Mouse (Mus musculus): ENCODE measurements around the gene Fam205c. TPM values are rescaled to one million over a fixed set of nuclear protein-coding genes. Genes with fewer than 3 reads are reported as not detected.

Gene Fam205c
- total and polyA plus RNA-seq, 3 experiments = 0.05 TPM; not detected in 1

GRCm38 (mm10) chr4:42903942-42904341 lies 29.9 kb upstream of the Fam205c start:
- ATAC-seq (ENCODE audit: extremely low read depth, insufficient number of reproducible peaks, low FRiP score, poor library complexity, severe bottlenecking) = no peak
- Histone ChIP-seq H3K27me3 (ENCODE audit: insufficient read depth, low read length) (no peaks in the 10 kb centered on the region; the same call in none of the 2 replicates), H3K9me3 (replicated peaks) (no peaks in the 10 kb centered on the region)

GRCm38 (mm10) chr4:42902730-42903129 lies 28.7 kb upstream of the Fam205c start:
- H3K36me3 ChIP-seq (replicated peaks) = no peaks in the 10 kb centered on the region
- TF ChIP-seq GATA2 (IDR thresholded peaks at IDR 0.05; ENCODE audit: borderline replicate concordance, low read depth, low read length) (no peak), POLR2AphosphoS5 (IDR thresholded peaks at IDR 0.05; ENCODE audit: insufficient replicate concordance, low read depth, low read length) (no peak), CTCF (IDR thresholded peaks at IDR 0.05; ENCODE audit: low read depth, low read length) (no peak), TAL1 (conservative IDR thresholded peaks at IDR 0.05; ENCODE audit: low read depth, low read length) (no peak), GATA1 (IDR thresholded peaks at IDR 0.05; ENCODE audit: borderline replicate concordance, low read length) (no peak)
- no peak for ATAC-seq (ENCODE audit: extremely low read depth, insufficient number of reproducible peaks, low FRiP score, poor library complexity, severe bottlenecking)

More at GRCm38 (mm10) chr4:42903942-42904341, 29.9 kb upstream of the Fam205c start:
- no peak for DNase-seq (ENCODE audit: low spot score)
- Histone ChIP-seq H3K4me3 (ENCODE audit: low read depth, low read length) (no peak overlapping the region), H3K36me3 (replicated peaks) (no peaks in the 10 kb centered on the region), H3K4me1 (ENCODE audit: insufficient read depth, low read depth, low read length) (peaks cover 34% of the 10 kb centered on the region)
- TF ChIP-seq TAL1 (conservative IDR thresholded peaks at IDR 0.05; ENCODE audit: low read depth, low read length) (no peak), GATA1 (IDR thresholded peaks at IDR 0.05; ENCODE audit: borderline replicate concordance, low read length) (no peak), POLR2AphosphoS5 (IDR thresholded peaks at IDR 0.05; ENCODE audit: insufficient replicate concordance, low read depth, low read length) (no peak), GATA2 (IDR thresholded peaks at IDR 0.05; ENCODE audit: borderline replicate concordance, low read depth, low read length) (no peak), CTCF (IDR thresholded peaks at IDR 0.05; ENCODE audit: low read depth, low read length) (no peak)

GRCm38 (mm10) chr4:42902174-42902573 lies 28.1 kb upstream of the Fam205c start:
- no peaks in the 10 kb centered on the region for H3K9me3 ChIP-seq (replicated peaks)
- no peaks in the 10 kb centered on the region for H3K36me3 ChIP-seq (replicated peaks)
- H3K4me1 ChIP-seq (ENCODE audit: insufficient read depth, low read depth, low read length) = peaks cover 29% of the 10 kb centered on the region
- H3K27me3 ChIP-seq (ENCODE audit: insufficient read depth, low read length) = no peaks in the 10 kb centered on the region; the same call in none of the 2 replicates
- no peak for DNase-seq (ENCODE audit: low spot score)
- TF ChIP-seq POLR2AphosphoS5 (IDR thresholded peaks at IDR 0.05; ENCODE audit: insufficient replicate concordance, low read depth, low read length) = no peak
- TF ChIP-seq CTCF (IDR thresholded peaks at IDR 0.05; ENCODE audit: low read depth, low read length) = peak; percentile 79
- no peak overlapping the region for H3K4me3 ChIP-seq (ENCODE audit: low read depth, low read length)
- no peak for ATAC-seq (ENCODE audit: extremely low read depth, insufficient number of reproducible peaks, low FRiP score, poor library complexity, severe bottlenecking)

More at GRCm38 (mm10) chr4:42902730-42903129, 28.7 kb upstream of the Fam205c start:
- peaks cover 29% of the 10 kb centered on the region for H3K4me1 ChIP-seq (ENCODE audit: insufficient read depth, low read depth, low read length)
- no peak overlapping the region for H3K4me3 ChIP-seq (ENCODE audit: low read depth, low read length)
- no peaks in the 10 kb centered on the region for H3K9me3 ChIP-seq (replicated peaks)
- no peak for DNase-seq (ENCODE audit: low spot score)
- no peaks in the 10 kb centered on the region; the same call in none of the 2 replicates for H3K27me3 ChIP-seq (ENCODE audit: insufficient read depth, low read length)

GRCm38 (mm10) chr4:42900878-42901277 lies 26.8 kb upstream of the Fam205c start:
- TF ChIP-seq CTCF (IDR thresholded peaks at IDR 0.05; ENCODE audit: low read depth, low read length) (no peak), GATA2 (IDR thresholded peaks at IDR 0.05; ENCODE audit: borderline replicate concordance, low read depth, low read length) (no peak), GATA1 (IDR thresholded peaks at IDR 0.05; ENCODE audit: borderline replicate concordance, low read length) (no peak), TAL1 (conservative IDR thresholded peaks at IDR 0.05; ENCODE audit: low read depth, low read length) (no peak), POLR2AphosphoS5 (IDR thresholded peaks at IDR 0.05; ENCODE audit: insufficient replicate concordance, low read depth, low read length) (no peak)
- no peak for ATAC-seq (ENCODE audit: extremely low read depth, insufficient number of reproducible peaks, low FRiP score, poor library complexity, severe bottlenecking)
- Histone ChIP-seq H3K4me3 (ENCODE audit: low read depth, low read length) (no peak overlapping the region), H3K27me3 (ENCODE audit: insufficient read depth, low read length) (no peaks in the 10 kb centered on the region; the same call in none of the 2 replicates), H3K36me3 (replicated peaks) (no peaks in the 10 kb centered on the region), H3K9me3 (replicated peaks) (no peaks in the 10 kb centered on the region), H3K4me1 (ENCODE audit: insufficient read depth, low read depth, low read length) (peaks cover 29% of the 10 kb centered on the region)
- DNase-seq (ENCODE audit: low spot score) = no peak

- no peak for TF ChIP-seq CTCF (IDR thresholded peaks at IDR 0.05; ENCODE audit: low read depth, low read length)
- no peak for TF ChIP-seq GATA1 (IDR thresholded peaks at IDR 0.05; ENCODE audit: borderline replicate concordance, low read length)
- TF ChIP-seq TAL1 (conservative IDR thresholded peaks at IDR 0.05; ENCODE audit: low read depth, low read length) = no peak
- TF ChIP-seq GATA2 (IDR thresholded peaks at IDR 0.05; ENCODE audit: borderline replicate concordance, low read depth, low read length) = no peak
- no peak for TF ChIP-seq POLR2AphosphoS5 (IDR thresholded peaks at IDR 0.05; ENCODE audit: insufficient replicate concordance, low read depth, low read length)
- Histone ChIP-seq H3K27me3 (ENCODE audit: insufficient read depth, low read length) (no peaks in the 10 kb centered on the region; the same call in none of the 2 replicates), H3K4me3 (ENCODE audit: low read depth, low read length) (no peak overlapping the region), H3K9me3 (replicated peaks) (no peaks in the 10 kb centered on the region), H3K36me3 (replicated peaks) (no peaks in the 10 kb centered on the region), H3K4me1 (ENCODE audit: insufficient read depth, low read depth, low read length) (peaks cover 28% of the 10 kb centered on the region)
- DNase-seq (ENCODE audit: low spot score) = no peak
- no peak for ATAC-seq (ENCODE audit: extremely low read depth, insufficient number of reproducible peaks, low FRiP score, poor library complexity, severe bottlenecking)
Observed at GRCm38 (mm10) chr4:42898914-42899313, 24.9 kb upstream of the Fam205c start.

GRCm38 (mm10) chr4:42895118-42895517 lies 21.1 kb upstream of the Fam205c start:
- Histone ChIP-seq H3K4me3 (ENCODE audit: low read depth, low read length) (no peak overlapping the region), H3K36me3 (replicated peaks) (no peaks in the 10 kb centered on the region), H3K27me3 (ENCODE audit: insufficient read depth, low read length) (no peaks in the 10 kb centered on the region; the same call in 1 of the 2 replicates), H3K4me1 (ENCODE audit: insufficient read depth, low read depth, low read length) (peaks cover 10% of the 10 kb centered on the region; the same call in 1 of the 2 replicates), H3K9me3 (replicated peaks) (no peaks in the 10 kb centered on the region)
- ATAC-seq (ENCODE audit: extremely low read depth, insufficient number of reproducible peaks, low FRiP score, poor library complexity, severe bottlenecking) (no peak), DNase-seq (ENCODE audit: low spot score) (no peak)
- TF ChIP-seq GATA1 (IDR thresholded peaks at IDR 0.05; ENCODE audit: borderline replicate concordance, low read length) (no peak), POLR2AphosphoS5 (IDR thresholded peaks at IDR 0.05; ENCODE audit: insufficient replicate concordance, low read depth, low read length) (no peak), GATA2 (IDR thresholded peaks at IDR 0.05; ENCODE audit: borderline replicate concordance, low read depth, low read length) (no peak), TAL1 (conservative IDR thresholded peaks at IDR 0.05; ENCODE audit: low read depth, low read length) (no peak), CTCF (IDR thresholded peaks at IDR 0.05; ENCODE audit: low read depth, low read length) (no peak)

Measured in G1E (cell line).